Mouse (Mus musculus) embryonic facial prominence, embryonic 11.5 days (tissue): ENCODE data around the gene Chrm5. TPM values are rescaled to one million over a fixed set of nuclear protein-coding genes. Genes with fewer than 3 reads are reported as not detected.
A peak's percentile ranks its signal among the peaks of the same experiment; 100 is the strongest.
"Not testable (repeated sequence)": the region's sequence is repeated elsewhere in the genome, so short reads cannot be mapped to it uniquely, and the experiment has no call there.

ENCODE experiments used
- ATAC-seq: fragments of 200-750 bp; cut with Nextera tagmentation; replicated peaks from 2 replicates; pipeline ENCODE4 v1.8.0; 2017; ENCODE audit warnings: low read depth; ENCODE audit not compliant: insufficient number of reproducible peaks, low FRiP score, low TSS enrichment
- DNase-seq: peaks from one replicate; pipeline ENCODE4 v3.0.0-alpha.2; 2015; ENCODE audit warnings: low spot score
- H3K27ac ChIP-seq: fragments of 300-500 bp; sonication (generic); replicated peaks from 2 replicates; pipeline ENCODE4 v1.5.1; 2014; ENCODE audit warnings: mild to moderate bottlenecking, low read depth, low read length, control low read depth
- H3K27me3 ChIP-seq: fragments of 300-500 bp; sonication (generic); 2 replicates; pipeline ENCODE4 v1.6.1; 2014; ENCODE audit warnings: mild to moderate bottlenecking, low read length, moderate library complexity, mixed read lengths; ENCODE audit not compliant: control insufficient read depth, insufficient read depth
- H3K36me3 ChIP-seq: fragments of 300-500 bp; sonication (generic); replicated peaks from 2 replicates; pipeline ENCODE4 v1.6.1; 2014; ENCODE audit warnings: low read depth, mild to moderate bottlenecking, low read length, moderate library complexity, mixed read lengths; ENCODE audit not compliant: control insufficient read depth, insufficient read depth
- H3K4me1 ChIP-seq: fragments of 300-500 bp; sonication (generic); 2 replicates; pipeline ENCODE4 v1.6.1; 2014; ENCODE audit warnings: low read length, mixed read lengths; ENCODE audit not compliant: control insufficient read depth, insufficient read depth
- H3K4me2 ChIP-seq: fragments of 300-500 bp; sonication (generic); 2 replicates; pipeline ENCODE4 v1.6.1; 2014; ENCODE audit warnings: low read depth, mild to moderate bottlenecking, control low read depth, low read length, moderate library complexity
- H3K4me3 ChIP-seq: fragments of 300-500 bp; sonication (generic); 2 replicates; pipeline ENCODE4 v1.5.1; 2014; ENCODE audit warnings: low read depth, low read length, control low read depth
- H3K9ac ChIP-seq: fragments of 300-500 bp; sonication (generic); replicated peaks from 2 replicates; pipeline ENCODE4 v1.6.1; 2014; ENCODE audit warnings: mild to moderate bottlenecking, control low read depth, low read length
- H3K9me3 ChIP-seq: fragments of 300-500 bp; sonication (generic); replicated peaks from 2 replicates; pipeline ENCODE4 v1.6.1; 2016; ENCODE audit warnings: mild to moderate bottlenecking, low read length, inconsistent platforms, mixed read lengths; ENCODE audit not compliant: control insufficient read depth
- WGBS: fragments of 180-500 bp; shearing (Covaris S2); extraction: QIAGEN DNeasy Blood & Tissue Kit; methylation state at CpG from one replicate; pipeline ENCODE4 v1.1.7; 2014; 5-methylcytosine and 5-hydroxymethylcytosine counted together
- polyA plus RNA-seq: library from polyadenylated mRNA; unstranded; fragments of >200 nt; fragmentation: Nextera tagmentation; extraction: Ambion mirVana; gene quantifications from 2 replicates; pipeline ENCODE4 v1.2.1, GENCODE M21; 2014

Chrm5 gene
- polyA plus RNA-seq, 1 experiment from 2014 or later = not detected

DNA sequence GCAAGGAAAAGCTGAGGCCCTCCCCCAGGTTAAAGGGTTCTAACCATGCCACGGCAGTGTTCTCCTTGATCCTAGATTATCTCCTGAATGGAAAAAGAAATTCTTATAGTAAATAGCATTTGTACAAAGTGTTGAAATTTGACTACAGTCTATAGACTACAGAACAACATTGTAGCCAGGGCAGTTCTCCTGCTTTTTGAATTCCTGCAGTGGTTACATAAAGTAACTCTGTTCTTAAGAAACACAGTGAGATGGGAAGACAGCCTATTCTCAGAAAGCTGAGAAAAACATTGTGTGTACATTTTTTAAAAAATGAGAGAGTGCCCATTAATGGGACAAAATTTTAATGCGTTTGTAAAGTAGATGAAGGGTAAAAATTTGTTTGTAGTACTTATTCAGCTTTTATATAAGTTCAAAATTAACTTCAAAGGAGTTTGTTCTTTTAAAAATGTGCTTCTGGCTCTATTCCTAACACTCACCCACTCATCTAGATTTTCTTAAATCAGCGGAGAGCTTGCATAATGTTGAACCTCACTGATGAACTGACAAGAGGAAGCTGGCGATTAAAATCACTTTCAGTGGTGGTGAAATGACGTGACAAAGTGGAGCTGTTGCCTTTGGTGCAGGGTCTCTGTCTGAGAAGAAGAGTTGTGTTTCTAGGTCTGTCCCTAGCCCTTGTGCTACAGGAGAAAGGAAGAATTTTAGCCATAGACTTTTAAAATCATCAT is 5.4 kb downstream of the Chrm5 start:
- no peak overlapping the region for H3K9ac ChIP-seq
- 77% methylated on average over 5 of the region's 5 CpGs for WGBS
- ATAC-seq (no peak), DNase-seq (no peak)
- no peaks in the 10 kb centered on the region for H3K27me3 ChIP-seq
- no peak overlapping the region for H3K27ac ChIP-seq
- H3K4me1 ChIP-seq = no peaks in the 10 kb centered on the region
- H3K4me3 ChIP-seq = no peak overlapping the region
- no peak overlapping the region for H3K4me2 ChIP-seq
- H3K36me3 ChIP-seq = no peaks in the 10 kb centered on the region
- H3K9me3 ChIP-seq = no peaks in the 10 kb centered on the region

- Histone ChIP-seq H3K9ac (no peak overlapping the region), H3K4me2 (no peak overlapping the region), H3K4me3 (no peak overlapping the region), H3K27me3 (no peaks in the 10 kb centered on the region), H3K27ac (no peak overlapping the region), H3K36me3 (peaks cover 3% of the 10 kb centered on the region), H3K4me1 (no peaks in the 10 kb centered on the region), H3K9me3 (no peaks in the 10 kb centered on the region)
- ATAC-seq (no peak), DNase-seq (no peak)
- WGBS = 83% methylated on average over 2 of the region's 2 CpGs
These were observed 8.5 kb downstream of the Chrm5 start for GRCm38 (mm10) chr2:112472076-112472475.

GRCm38 (mm10) chr2:112470961-112471381 is 9.6 kb downstream of the Chrm5 start:
- no peaks in the 10 kb centered on the region for H3K9me3 ChIP-seq
- WGBS = 78% methylated on average over 5 of the region's 5 CpGs
- no peak overlapping the region for H3K27ac ChIP-seq
- H3K9ac ChIP-seq = no peak overlapping the region
- no peak for ATAC-seq
- H3K36me3 ChIP-seq = peaks cover 3% of the 10 kb centered on the region
- no peaks in the 10 kb centered on the region for H3K4me1 ChIP-seq
- no peaks in the 10 kb centered on the region for H3K27me3 ChIP-seq
- no peak overlapping the region for H3K4me2 ChIP-seq
- no peak for DNase-seq
- no peak overlapping the region for H3K4me3 ChIP-seq

DNA sequence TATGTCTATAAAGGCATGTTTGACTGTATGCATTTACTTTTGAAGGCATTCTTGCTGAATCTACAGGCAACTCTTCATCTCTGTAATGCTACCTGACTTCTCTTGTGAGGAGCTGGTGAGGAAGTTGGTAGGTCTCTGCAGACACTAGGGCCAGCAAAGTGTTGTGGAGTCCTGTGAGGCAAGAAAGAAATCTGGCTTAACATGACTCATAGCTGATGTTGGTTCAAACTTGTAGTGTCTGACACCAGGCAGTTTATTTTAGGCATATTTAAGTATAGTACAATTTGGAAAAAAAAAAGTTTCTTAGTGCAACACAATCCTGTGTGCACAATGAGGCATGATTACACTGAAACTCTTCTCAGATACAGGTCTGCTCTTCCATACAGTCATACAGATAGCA is 11.0 kb downstream of the Chrm5 start:
- DNase-seq (no peak), ATAC-seq (no peak)
- no peak overlapping the region for H3K9ac ChIP-seq
- peaks cover 3% of the 10 kb centered on the region for H3K36me3 ChIP-seq
- H3K4me1 ChIP-seq = no peaks in the 10 kb centered on the region
- H3K27me3 ChIP-seq = no peaks in the 10 kb centered on the region
- no peaks in the 10 kb centered on the region for H3K9me3 ChIP-seq
- no peak overlapping the region for H3K4me2 ChIP-seq
- no peak overlapping the region for H3K4me3 ChIP-seq
- no peak overlapping the region for H3K27ac ChIP-seq

- H3K4me3 ChIP-seq = no peak overlapping the region
- ATAC-seq (no peak), DNase-seq (no peak)
- no peak overlapping the region for H3K9ac ChIP-seq
- no peaks in the 10 kb centered on the region for H3K9me3 ChIP-seq
- 87% methylated on average over 3 of the region's 3 CpGs for WGBS
- H3K27ac ChIP-seq = no peak overlapping the region
- H3K27me3 ChIP-seq = no peaks in the 10 kb centered on the region
- H3K36me3 ChIP-seq = no peaks in the 10 kb centered on the region; the same call in none of the 2 replicates
- H3K4me2 ChIP-seq = no peak overlapping the region
- H3K4me1 ChIP-seq = no peaks in the 10 kb centered on the region
These were observed 20.0 kb downstream of the Chrm5 start for GRCm38 (mm10) chr2:112460557-112460956.

DNA sequence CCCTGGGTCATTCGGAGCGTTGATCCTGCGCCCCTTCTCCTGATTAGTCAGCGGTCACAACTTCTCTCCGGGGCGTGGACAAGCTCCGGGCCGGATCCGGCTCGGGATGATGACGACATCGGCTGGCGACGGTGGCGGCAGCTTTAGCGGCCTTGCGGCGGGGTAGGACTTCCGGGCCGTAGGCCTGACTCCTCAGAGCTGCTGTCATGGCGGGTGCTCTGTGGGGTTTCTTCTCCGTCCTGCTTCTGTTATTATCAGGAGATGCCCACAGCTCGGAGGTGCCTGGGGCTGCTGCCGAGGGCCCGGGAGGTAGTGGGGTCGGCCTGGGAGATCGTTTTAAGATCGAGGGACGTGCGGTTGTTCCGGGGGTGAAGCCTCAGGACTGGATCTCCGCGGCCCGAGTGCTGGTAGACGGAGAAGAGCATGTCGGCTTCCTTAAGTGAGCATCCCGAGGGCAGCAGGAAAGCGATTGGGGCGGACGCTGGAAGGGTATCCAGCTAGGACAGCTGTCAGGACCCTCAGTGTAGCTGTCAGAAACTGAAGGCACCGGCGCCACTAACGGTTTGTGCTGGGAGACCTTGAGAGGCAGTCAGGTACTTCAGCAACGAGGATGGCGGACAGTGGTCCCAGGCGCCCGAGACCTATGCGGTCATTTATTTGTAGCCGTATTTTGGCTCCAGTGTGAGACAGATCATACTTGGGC is 25.6 kb downstream of the Chrm5 start, which contains the start of gene Emc7:
Emc7 (plus strand) TSS at position 136 of the 703 bp plus-strand sequence.
- peak; percentile 95 for ATAC-seq
- Histone ChIP-seq H3K4me2 (peak within 1 kb of the TSS; percentile 56), H3K4me1 (no peaks in the 10 kb centered on the region), H3K27me3 (no peaks in the 10 kb centered on the region), H3K27ac (no peak within 1 kb of the TSS; the same call in 1 of the 2 replicates), H3K9me3 (no peaks in the 10 kb centered on the region), H3K36me3 (no peaks in the 10 kb centered on the region; the same call in 1 of the 2 replicates), H3K4me3 (peak within 1 kb of the TSS; percentile 60), H3K9ac (peak within 1 kb of the TSS; percentile 92)
- under 1% methylated on average over 49 of the region's 49 CpGs for WGBS
- DNase-seq = peak; percentile 96

DNA sequence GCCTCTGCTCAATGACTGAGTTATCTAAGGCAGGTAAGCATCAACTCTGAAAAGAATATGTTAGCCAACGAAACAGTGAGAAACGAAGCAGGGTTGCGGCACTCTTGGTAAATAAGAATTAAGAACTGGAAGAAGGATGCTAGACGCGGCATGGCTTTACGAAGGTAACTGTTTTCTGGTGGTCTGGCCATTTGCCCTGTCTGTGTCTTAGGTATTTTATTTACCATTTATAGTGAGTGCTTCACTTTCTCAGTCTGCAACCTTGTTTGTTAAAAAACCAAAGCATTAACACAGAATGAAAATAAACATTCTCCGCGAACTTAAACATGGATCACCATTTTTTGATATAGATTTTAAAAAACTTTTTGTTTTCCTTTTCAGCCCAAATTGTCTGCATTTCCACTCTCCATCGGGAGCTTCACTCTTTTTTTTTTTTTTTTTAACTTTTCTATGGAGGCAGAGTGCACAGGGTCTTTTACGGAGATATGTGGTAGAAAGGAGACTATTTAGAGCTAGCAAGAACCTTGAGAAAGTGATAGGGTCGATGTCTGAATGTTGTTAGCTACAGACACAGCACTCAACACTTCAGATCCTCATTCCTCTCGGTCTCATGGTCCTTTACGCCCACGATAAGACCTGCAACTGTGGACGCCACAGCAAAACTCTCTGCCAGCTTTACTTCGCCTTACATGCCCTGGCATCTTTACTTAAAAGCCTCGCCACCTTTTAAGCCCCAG is 26.3 kb downstream of the Chrm5 start:
- 27% methylated on average over 17 of the region's 17 CpGs for WGBS
- Histone ChIP-seq H3K27me3 (no peaks in the 10 kb centered on the region), H3K4me3 (peak overlapping the region; percentile 60), H3K36me3 (no peaks in the 10 kb centered on the region), H3K4me1 (no peaks in the 10 kb centered on the region), H3K9ac (peak overlapping the region; percentile 92), H3K4me2 (peak overlapping the region; percentile 56), H3K9me3 (no peaks in the 10 kb centered on the region), H3K27ac (no peak overlapping the region)
- DNase-seq (no peak), ATAC-seq (peak; percentile 53)

- H3K9ac ChIP-seq, H3K27me3 ChIP-seq, ATAC-seq, H3K36me3 ChIP-seq, H3K27ac ChIP-seq, H3K9me3 ChIP-seq, DNase-seq, H3K4me3 ChIP-seq, H3K4me1 ChIP-seq, H3K4me2 ChIP-seq: not testable (repeated sequence)
These were observed 28.1 kb downstream of the Chrm5 start for GRCm38 (mm10) chr2:112452513-112452912.
